Mouse (Mus musculus) CH12.LX (cell line): Measurements from ENCODE around the gene Cic.

Experiments
- POLR2A ChIP-seq: IDR thresholded peaks from 2 replicates; pipeline ENCODE4 v1.6.1; 2011; ENCODE audit warnings: low read depth, mild to moderate bottlenecking, improper control_type of control experiment, low read length
- USF1 ChIP-seq: IDR thresholded peaks from 2 replicates; pipeline ENCODE4 v1.6.1; 2014; ENCODE audit warnings: low read depth, mild to moderate bottlenecking, inconsistent platforms, low read length, improper control_type of control experiment

DNA sequence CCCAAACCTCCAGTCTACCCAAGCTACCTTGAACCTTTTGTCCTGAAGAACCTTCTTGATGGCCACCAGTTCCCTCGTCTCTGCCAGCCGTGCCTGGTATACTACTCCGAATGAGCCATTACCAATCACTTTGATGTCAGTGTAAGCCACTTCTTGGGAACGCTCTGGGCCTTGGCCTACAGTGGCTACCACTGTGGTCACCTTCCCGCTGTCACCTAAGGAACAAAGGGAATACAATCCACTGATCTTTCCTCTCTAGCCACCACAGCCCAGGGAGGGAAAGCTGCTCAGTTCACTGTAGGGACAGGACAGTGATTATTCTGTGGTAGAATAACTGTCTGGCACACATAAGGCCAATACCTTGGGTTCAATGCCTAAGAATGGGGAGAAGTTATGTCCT lies 32.0 kb upstream of the Cic start:
- TF ChIP-seq POLR2A (no peak), USF1 (no peak)
